ENCODE assay signal across 14 mouse cellular contexts in the genomic region with DNA sequence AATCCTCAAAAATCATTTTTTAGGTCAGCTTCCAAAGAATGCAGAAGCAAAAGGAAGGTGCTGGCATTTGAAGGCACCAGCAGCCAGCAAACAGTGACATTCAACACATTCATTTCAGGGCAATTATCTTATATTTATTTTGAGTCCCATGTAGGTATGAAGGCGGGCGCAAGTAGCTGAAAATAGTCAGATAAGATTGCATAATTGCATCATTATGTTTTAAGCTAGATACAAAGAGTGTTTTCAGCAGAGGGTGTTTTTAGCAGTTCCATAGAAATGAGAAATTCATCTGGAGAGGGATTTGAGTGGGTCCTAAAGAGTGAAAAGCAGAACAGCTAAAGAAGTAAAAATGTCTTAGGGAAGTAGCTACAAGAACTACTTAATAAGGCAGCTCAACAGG.
"Had no signal": no experiment of that assay in that cellular context is flagged by ENCODE, and none has a peak within 500 bp of the region (broad histone marks: within the 10 kb centered on the region; RNA-seq: fewer than 3 reads in every experiment).

No protein-coding gene starts in this region.

- H3K4me3 ChIP-seq: lung, embryonic 15.5 days; megakaryocyte, embryonic 14.5 days; midbrain, embryonic 13.5 days; midbrain, embryonic 15.5 days; neural tube, embryonic 12.5 days had no signal

- DNase-seq: liver, postnatal 0 days; lung, adult 2 months; lung, postnatal 14 days; lung, postnatal 36 days; right cerebral cortex, postnatal 14 days; thymus, adult 2 months; thymus, postnatal 25 days; thymus, postnatal 4 days had no signal

- H3K27ac ChIP-seq: lung, embryonic 15.5 days; macrophage; midbrain, embryonic 13.5 days; midbrain, embryonic 15.5 days; neural tube, embryonic 12.5 days had no signal
